Mouse (Mus musculus): ENCODE results near the gene Scn2a. TPM values are rescaled to one million over a fixed set of nuclear protein-coding genes. Genes with fewer than 3 reads are reported as not detected.

The Scn2a gene
- polyA plus RNA-seq, 1 experiment: 0.08 TPM

GRCm38 (mm10) chr2:65652636-65653035 lies 32.1 kb downstream of the Scn2a start:
- WGBS: 86% methylated on average over 7 of the region's 7 CpGs
- Histone ChIP-seq H3K4me3 (ENCODE audit: control insufficient read depth, insufficient read depth, low read length) (no peak overlapping the region), H3K4me1 (replicated peaks; ENCODE audit: control insufficient read depth, insufficient read depth, low read length) (no peaks in the 10 kb centered on the region), H3K36me3 (ENCODE audit: control insufficient read depth, insufficient read depth, low read length) (no peaks in the 10 kb centered on the region), H3K27me3 (ENCODE audit: control insufficient read depth, insufficient read depth, low read length) (no peaks in the 10 kb centered on the region), H3K27ac (ENCODE audit: control insufficient read depth, insufficient read depth, low read length) (no peak overlapping the region)
- no peak for TF ChIP-seq POLR2A (IDR thresholded peaks at IDR 0.05; ENCODE audit: control insufficient read depth, extremely low read depth, insufficient read depth, low read length, poor library complexity)
- TF ChIP-seq CTCF (IDR thresholded peaks at IDR 0.05; ENCODE audit: borderline replicate concordance, control insufficient read depth, extremely low read depth, insufficient read depth, low read length, poor library complexity): no peak
- no peak for DNase-seq

- no peak for TF ChIP-seq CTCF (IDR thresholded peaks at IDR 0.05; ENCODE audit: borderline replicate concordance, control insufficient read depth, extremely low read depth, insufficient read depth, low read length, poor library complexity)
- no peak for TF ChIP-seq POLR2A (IDR thresholded peaks at IDR 0.05; ENCODE audit: control insufficient read depth, extremely low read depth, insufficient read depth, low read length, poor library complexity)
- DNase-seq: no peak
- Histone ChIP-seq H3K27me3 (ENCODE audit: control insufficient read depth, insufficient read depth, low read length) (no peaks in the 10 kb centered on the region), H3K27ac (ENCODE audit: control insufficient read depth, insufficient read depth, low read length) (no peak overlapping the region), H3K4me3 (ENCODE audit: control insufficient read depth, insufficient read depth, low read length) (no peak overlapping the region), H3K4me1 (replicated peaks; ENCODE audit: control insufficient read depth, insufficient read depth, low read length) (no peaks in the 10 kb centered on the region), H3K36me3 (ENCODE audit: control insufficient read depth, insufficient read depth, low read length) (no peaks in the 10 kb centered on the region)
- WGBS: 80% methylated on average over 4 of the region's 4 CpGs
These were observed 36.5 kb downstream of the Scn2a start for GRCm38 (mm10) chr2:65657031-65657430.

- 82% methylated on average over 8 of the region's 8 CpGs for WGBS
- Histone ChIP-seq H3K4me1 (replicated peaks; ENCODE audit: control insufficient read depth, insufficient read depth, low read length) (no peaks in the 10 kb centered on the region), H3K27me3 (ENCODE audit: control insufficient read depth, insufficient read depth, low read length) (no peaks in the 10 kb centered on the region), H3K36me3 (ENCODE audit: control insufficient read depth, insufficient read depth, low read length) (no peaks in the 10 kb centered on the region), H3K4me3 (ENCODE audit: control insufficient read depth, insufficient read depth, low read length) (no peak overlapping the region), H3K27ac (ENCODE audit: control insufficient read depth, insufficient read depth, low read length) (no peak overlapping the region)
- TF ChIP-seq CTCF (IDR thresholded peaks at IDR 0.05; ENCODE audit: borderline replicate concordance, control insufficient read depth, extremely low read depth, insufficient read depth, low read length, poor library complexity): no peak
- TF ChIP-seq POLR2A (IDR thresholded peaks at IDR 0.05; ENCODE audit: control insufficient read depth, extremely low read depth, insufficient read depth, low read length, poor library complexity): no peak
- DNase-seq: no peak
These were observed 37.9 kb downstream of the Scn2a start for GRCm38 (mm10) chr2:65658430-65658829.

- H3K4me1 ChIP-seq (replicated peaks; ENCODE audit: control insufficient read depth, insufficient read depth, low read length): 0 out of 2 replicates have a peak, but pooled peaks cover 2% of the 10 kb centered on the region
- no peak overlapping the region for H3K4me3 ChIP-seq (ENCODE audit: control insufficient read depth, insufficient read depth, low read length)
- no peak for DNase-seq
- no peak overlapping the region for H3K27ac ChIP-seq (ENCODE audit: control insufficient read depth, insufficient read depth, low read length)
- no peaks in the 10 kb centered on the region for H3K27me3 ChIP-seq (ENCODE audit: control insufficient read depth, insufficient read depth, low read length)
- H3K36me3 ChIP-seq (ENCODE audit: control insufficient read depth, insufficient read depth, low read length): no peaks in the 10 kb centered on the region
- no peak for TF ChIP-seq CTCF (IDR thresholded peaks at IDR 0.05; ENCODE audit: borderline replicate concordance, control insufficient read depth, extremely low read depth, insufficient read depth, low read length, poor library complexity)
- no peak for TF ChIP-seq POLR2A (IDR thresholded peaks at IDR 0.05; ENCODE audit: control insufficient read depth, extremely low read depth, insufficient read depth, low read length, poor library complexity)
These were observed 43.3 kb downstream of the Scn2a start for GRCm38 (mm10) chr2:65663892-65664291.

- 0 out of 2 replicates have a peak, but pooled peaks cover 2% of the 10 kb centered on the region for H3K4me1 ChIP-seq (replicated peaks; ENCODE audit: control insufficient read depth, insufficient read depth, low read length)
- TF ChIP-seq CTCF (IDR thresholded peaks at IDR 0.05; ENCODE audit: borderline replicate concordance, control insufficient read depth, extremely low read depth, insufficient read depth, low read length, poor library complexity) (no peak), POLR2A (IDR thresholded peaks at IDR 0.05; ENCODE audit: control insufficient read depth, extremely low read depth, insufficient read depth, low read length, poor library complexity) (no peak)
- no peak for DNase-seq
- WGBS: 89% methylated on average over 1 of the region's 1 CpGs
- no peak overlapping the region for H3K4me3 ChIP-seq (ENCODE audit: control insufficient read depth, insufficient read depth, low read length)
- H3K27ac ChIP-seq (ENCODE audit: control insufficient read depth, insufficient read depth, low read length): no peak overlapping the region
- H3K27me3 ChIP-seq (ENCODE audit: control insufficient read depth, insufficient read depth, low read length): no peaks in the 10 kb centered on the region
- H3K36me3 ChIP-seq (ENCODE audit: control insufficient read depth, insufficient read depth, low read length): no peaks in the 10 kb centered on the region
These were observed 43.9 kb downstream of the Scn2a start for GRCm38 (mm10) chr2:65664481-65664880.

GRCm38 (mm10) chr2:65665180-65665579 lies 44.6 kb downstream of the Scn2a start:
- WGBS: 68% methylated on average over 4 of the region's 4 CpGs

More at GRCm38 (mm10) chr2:65665180-65665579, 44.6 kb downstream of the Scn2a start:
- H3K4me1 ChIP-seq (replicated peaks; ENCODE audit: control insufficient read depth, insufficient read depth, low read length): 0 out of 2 replicates have a peak, but pooled peaks cover 2% of the 10 kb centered on the region
- no peaks in the 10 kb centered on the region for H3K36me3 ChIP-seq (ENCODE audit: control insufficient read depth, insufficient read depth, low read length)
- DNase-seq: no peak
- TF ChIP-seq POLR2A (IDR thresholded peaks at IDR 0.05; ENCODE audit: control insufficient read depth, extremely low read depth, insufficient read depth, low read length, poor library complexity): no peak
- no peak for TF ChIP-seq CTCF (IDR thresholded peaks at IDR 0.05; ENCODE audit: borderline replicate concordance, control insufficient read depth, extremely low read depth, insufficient read depth, low read length, poor library complexity)
- no peaks in the 10 kb centered on the region for H3K27me3 ChIP-seq (ENCODE audit: control insufficient read depth, insufficient read depth, low read length)
- no peak overlapping the region for H3K4me3 ChIP-seq (ENCODE audit: control insufficient read depth, insufficient read depth, low read length)
- no peak overlapping the region for H3K27ac ChIP-seq (ENCODE audit: control insufficient read depth, insufficient read depth, low read length)

Data from thymus, adult 2 months (tissue).